Mouse (Mus musculus) heart, adult 8-10 months (tissue): ENCODE results near the gene Dlg2. TPM values are rescaled to one million over a fixed set of nuclear protein-coding genes. Genes with fewer than 3 reads are reported as not detected.

Experiments used
- DNase-seq: peaks from one replicate; pipeline ENCODE4 v3.0.0; 2022; ENCODE audit warnings: low spot score
- total RNA-seq, 4 experiments: library from RNA; stranded (reverse); gene quantifications; 2 replicates each; pipeline ENCODE4 v1.2.4; 2022

Dlg2 gene
- total RNA-seq, 4 experiments from 2014 or later = 2.0 to 2.8 (median 2.3) TPM

DNA sequence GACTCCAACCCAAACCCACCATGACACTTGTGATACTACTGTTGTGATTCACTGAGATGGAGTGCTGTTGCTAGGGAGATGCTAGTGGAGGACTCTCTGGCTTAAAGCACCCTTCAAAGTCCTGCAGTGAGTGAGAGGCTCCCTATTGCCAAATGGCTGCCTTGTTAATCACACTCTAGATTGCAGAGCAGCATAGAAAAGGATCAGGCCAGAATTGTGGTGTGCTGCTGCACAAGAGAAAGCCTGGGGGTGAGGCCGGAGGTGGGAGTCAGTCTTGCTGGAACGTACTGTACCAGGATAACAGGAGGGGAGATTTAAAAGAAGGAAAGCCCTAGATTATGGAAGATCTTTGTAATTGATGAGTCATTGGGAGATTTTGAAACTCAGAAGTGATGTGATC, 1094.5 kb downstream of the Dlg2 start:
- DNase-seq = no peak

DNA sequence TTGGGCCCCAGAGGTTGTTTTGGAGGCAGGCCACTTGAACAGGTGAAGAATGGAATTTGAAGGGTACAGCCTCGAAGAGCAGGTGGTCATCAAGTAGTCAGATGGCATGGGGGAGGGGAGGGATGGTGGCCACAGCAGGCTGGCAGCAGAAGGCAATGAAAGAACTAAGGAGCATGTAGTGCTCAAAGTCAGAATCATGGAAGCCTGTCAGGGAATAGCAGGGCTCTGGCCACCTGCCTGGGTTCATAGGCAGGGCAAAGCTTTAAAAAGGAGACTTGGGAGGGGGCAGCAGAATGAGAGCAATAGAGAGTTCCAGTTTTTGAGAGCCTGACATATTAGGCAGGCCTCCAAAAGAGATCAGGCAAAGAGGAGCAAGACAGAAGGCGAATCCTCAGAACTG, 1096.2 kb downstream of the Dlg2 start:
- no peak for DNase-seq

DNA sequence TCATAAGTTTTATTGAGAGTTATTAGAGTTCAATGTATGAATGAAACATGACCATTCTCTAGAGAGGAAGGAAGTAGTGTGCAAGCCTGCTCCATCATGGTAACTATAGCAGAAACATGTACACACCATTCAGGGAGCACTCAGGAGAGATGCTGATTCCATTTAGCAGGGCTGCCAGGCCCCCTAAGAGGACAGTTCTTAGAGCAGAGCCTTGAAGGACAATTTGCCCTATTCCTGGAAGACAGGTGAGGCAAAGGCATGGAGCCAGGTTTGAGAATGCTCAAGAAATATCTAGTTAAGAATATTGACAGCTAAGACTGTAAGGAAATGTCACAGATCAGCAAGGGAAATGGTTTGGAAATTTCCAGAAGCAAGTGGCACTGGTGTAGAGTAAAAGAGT, 1096.8 kb downstream of the Dlg2 start:
- no peak for DNase-seq

DNA sequence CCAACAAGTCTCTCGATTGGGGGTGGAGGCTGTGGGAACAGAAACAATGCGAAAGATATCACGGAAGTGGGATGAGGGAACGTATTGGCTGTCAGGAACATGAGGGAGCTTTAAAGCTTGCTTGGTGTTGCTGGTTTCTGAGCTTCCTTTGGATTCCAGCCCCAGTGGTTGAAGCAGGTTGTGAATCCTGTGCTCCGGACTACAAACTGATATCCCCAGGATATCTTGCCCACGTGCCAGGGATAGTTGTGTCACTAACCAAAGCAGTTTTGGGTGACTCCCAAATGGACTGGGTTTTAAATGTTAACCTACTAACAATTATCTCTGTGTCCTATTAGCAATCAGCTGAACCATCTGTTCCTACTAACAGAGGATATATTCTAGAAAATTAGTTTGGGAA, 1099.7 kb downstream of the Dlg2 start:
- DNase-seq = no peak

DNA sequence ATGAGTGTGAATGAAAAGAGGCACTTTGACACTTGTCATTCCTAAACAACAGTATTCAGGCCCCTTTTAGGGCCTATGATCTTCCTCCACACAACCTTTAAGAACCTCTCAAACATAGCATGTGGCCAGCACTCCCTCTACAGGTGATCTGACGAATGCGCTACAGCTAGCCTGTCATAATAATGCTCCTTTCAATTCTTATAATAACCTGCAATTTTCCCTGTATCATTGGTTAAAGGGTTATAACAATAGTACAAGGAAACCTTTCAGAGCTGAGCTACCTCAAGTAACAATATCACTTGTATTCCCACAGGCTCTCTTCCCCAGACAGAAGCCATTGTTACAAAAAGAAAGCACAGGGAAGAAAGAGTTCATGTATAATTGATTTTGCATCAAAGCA, 1105.7 kb downstream of the Dlg2 start:
- no peak for DNase-seq

DNA sequence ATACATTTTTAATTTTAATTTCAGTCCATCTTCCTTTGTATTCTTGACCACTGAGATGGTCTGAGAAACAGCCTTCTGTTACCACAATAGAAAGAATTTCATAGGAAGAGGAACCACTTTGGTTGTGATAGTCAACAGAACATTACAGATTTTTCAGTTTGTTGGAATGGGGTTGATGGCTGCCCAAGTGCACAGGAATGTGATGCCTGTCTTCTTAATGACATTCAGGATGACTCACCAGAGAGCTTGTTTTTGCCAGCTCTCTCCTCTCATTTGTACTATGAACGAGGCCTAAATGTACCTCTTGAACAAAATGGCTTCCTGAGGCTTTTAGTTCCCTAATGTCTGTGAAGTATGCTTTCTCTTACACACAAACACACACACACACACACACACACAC, 1107.1 kb downstream of the Dlg2 start:
- no peak for DNase-seq

DNA sequence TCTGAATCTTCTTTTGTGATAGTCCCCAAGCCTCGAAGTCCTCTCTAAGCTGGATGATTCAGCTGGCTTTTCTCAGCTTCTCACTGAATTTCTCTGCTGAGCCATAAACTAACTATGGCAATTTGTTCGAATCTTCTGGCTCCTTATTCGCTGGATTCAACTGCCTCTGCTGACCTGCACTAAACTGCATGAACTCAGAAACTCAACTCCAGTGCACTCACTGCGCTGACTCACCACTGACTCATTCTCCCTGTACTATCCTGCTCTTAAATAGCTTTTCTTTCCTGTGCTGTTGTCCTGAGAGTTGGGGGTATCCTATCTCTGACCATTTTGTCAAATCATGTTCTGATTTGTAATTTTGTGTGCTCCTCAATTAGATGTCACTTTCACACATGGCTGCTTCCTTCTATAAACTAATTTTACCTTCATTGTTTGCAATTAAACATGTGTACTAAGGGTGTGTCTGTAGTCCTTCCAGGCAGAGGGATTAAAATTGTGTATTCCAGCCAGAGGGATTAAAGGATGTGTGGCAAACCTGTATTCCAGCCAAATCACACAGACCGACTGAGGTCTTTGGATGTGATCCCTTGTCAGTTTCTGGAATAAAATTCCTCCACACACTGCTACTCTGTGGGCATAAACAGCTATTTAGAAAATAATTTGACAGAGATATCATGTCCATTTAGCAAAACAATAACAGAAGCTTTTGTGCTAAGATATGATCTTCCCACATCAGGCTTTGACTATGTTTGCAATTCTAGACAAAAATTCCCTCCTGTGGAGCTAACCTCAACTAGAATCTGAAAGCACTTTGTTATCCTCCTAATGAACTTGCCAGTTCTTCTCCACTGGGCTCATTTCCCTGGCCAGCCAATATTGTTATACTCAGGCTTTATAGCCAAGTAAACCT, 1115.0 kb downstream of the Dlg2 start:
- DNase-seq = no peak

DNA sequence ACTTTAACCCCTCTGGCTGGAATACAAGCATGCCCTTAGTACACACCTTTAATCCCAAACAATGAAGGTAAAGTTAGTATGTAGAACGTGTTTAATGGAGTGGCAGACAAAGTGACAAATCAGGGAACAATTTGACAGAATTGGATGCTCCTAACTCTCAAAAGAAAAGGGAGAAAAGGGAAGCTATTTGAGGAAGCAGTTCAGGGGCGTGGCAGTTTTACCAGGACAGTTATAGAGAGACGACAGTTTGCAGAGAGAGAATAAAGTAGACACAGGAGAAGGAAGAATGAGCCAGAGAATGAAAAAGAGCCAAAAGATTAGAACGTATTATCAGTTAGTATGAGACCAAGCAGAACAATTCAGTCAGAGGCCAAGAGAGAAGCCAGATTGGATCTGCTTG, 1122.1 kb downstream of the Dlg2 start:
- DNase-seq = no peak

DNA sequence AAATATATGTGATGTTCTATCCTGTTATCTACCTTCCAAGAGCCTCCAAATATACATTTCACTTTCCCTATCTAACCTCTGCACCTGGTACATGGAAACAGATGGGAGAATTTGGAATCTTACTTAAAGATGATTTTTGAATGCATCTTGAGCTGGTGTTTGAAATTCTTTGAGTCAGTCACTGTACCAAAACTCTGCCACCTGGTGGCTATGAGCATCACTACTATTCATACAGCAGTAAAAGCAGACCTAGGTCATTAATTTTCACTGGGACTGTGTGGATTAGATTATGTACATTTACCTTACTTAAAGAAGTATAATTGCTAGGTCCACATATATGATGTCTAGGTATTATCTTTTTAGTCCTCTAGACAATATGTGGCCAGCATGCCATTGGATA, 1124.8 kb downstream of the Dlg2 start:
- DNase-seq = no peak

DNA sequence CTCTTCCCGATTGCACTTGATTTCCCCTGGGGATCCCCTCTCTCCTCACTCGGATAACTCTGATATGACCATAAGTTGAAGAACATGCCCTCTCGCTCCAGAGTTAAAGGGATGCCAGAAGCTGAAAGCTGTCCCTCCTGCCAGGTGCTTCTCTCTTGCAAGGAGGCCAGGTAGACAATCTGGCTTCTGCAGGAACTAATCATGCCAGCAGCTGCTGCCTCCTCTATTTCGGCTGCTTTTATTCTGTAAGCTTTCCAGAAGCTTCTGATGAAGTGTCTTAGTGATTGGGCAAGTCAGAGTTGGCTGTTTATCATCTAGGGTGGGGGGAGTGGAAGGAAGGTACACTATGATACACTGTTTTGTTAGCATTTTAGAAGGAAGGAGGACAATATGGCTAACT, 1127.1 kb downstream of the Dlg2 start:
- no peak for DNase-seq

DNA sequence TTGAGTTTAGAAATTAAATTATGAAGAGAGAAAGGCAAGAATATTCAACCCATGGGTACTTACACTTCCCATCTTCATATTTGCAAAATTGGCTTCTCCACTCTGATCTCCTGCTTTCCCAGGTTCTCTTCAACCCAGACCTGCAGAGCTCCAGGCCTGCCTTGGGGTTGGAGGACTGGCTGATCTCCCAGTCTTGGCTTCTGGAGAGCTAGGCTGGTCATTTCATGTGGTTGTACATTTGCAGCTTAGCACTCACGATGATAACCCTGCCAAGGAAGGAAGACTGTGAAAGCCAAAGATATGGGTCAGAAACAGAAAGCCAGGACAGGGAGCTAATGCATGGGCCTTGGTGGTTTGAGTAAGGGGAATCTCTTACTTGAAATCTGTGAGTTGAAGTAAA, 1176.6 kb downstream of the Dlg2 start:
- DNase-seq = no peak

DNA sequence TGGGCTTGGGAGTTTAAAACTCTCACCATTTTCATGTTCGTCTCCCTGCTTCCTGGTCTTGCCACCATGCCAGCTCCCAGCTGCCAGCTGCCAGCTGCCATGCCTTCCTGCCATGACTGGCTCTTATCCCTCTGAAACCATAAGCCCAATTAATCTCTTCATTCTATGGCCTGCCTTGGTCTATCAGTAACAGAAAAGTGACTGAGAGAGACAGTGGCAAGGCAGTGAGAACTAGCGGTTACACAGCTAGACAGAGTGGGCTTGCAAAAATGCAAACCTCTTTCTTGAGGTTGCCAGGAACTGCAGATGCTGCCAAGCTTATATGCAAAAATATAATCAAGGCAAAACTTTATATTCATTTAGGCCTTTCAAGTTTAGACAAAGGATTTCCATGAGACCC, 1183.0 kb downstream of the Dlg2 start:
- no peak for DNase-seq

DNA sequence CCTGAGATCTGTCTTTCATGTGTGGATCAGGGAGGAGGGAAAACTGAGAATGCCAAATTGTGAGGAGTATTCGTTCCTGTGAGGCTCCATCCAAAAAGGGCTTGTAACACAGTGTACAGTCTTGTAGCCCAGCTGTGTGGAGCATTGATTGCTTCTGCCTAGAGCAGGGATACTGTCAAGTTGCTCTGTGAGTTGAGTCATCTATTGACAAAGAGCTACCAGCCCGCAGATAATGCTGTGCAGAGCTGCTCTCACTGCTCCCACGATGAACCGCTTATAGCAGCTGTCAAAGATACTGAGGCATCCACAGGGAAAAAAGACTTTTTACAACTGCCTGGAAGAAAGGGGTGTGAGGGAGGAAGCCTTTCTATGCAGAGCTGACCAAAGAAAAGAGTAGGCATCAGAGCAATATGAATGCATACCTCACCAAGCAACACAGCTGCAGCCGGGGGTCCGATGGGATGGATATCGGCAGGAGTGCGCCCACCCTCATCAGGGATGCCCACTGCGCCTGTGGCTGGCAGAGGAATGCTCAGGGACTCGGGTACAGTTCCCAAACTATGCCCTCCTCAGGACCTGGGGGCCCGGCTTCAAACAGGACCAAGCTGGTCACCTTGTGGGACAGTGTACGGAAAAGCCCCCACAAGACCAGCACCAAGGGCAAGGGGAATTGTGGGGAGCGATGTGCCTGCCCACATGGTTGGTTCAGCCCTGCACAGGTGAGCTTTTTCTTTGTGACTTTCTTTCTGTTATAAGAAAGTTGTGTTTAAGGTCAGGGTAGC, 1196.0 kb downstream of the Dlg2 start:
- no peak for DNase-seq

DNA sequence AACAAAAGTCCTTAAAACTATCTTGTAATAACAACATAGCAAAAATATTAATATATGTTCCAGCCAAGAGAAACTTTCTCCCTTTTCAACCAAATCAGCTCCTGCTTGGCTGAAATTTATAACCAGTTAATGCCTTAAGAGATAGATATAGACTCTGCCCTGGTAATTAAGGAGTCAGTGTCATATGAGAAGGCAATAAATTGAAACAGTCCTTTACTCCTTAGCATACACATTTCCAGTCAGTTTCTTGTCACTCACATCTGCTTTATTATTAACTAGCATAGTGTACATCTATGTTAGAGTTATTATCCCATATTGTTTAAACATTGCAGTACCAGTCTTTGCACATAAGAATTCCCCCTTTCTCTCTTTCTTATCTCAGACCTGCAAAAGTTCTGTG, 1197.9 kb downstream of the Dlg2 start:
- no peak for DNase-seq

DNA sequence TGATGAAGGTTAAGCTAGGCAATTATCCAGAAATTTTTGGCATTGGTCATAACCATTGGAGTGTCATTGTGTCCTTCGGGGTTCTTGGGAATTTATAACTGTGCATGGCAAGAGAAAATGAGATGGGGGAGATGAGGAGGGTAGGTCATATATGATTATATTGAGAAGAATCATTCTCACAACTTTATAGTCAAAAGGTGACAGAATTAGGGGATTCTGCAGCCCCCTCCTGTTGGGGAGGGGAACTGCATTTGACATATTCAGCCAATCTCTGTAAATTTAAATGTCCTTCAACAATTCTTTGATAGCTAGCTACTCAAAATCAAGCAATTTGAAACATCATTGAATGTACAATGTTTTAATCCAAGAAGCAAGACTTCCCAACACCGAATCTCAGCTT, 1201.5 kb downstream of the Dlg2 start:
- no peak for DNase-seq

DNA sequence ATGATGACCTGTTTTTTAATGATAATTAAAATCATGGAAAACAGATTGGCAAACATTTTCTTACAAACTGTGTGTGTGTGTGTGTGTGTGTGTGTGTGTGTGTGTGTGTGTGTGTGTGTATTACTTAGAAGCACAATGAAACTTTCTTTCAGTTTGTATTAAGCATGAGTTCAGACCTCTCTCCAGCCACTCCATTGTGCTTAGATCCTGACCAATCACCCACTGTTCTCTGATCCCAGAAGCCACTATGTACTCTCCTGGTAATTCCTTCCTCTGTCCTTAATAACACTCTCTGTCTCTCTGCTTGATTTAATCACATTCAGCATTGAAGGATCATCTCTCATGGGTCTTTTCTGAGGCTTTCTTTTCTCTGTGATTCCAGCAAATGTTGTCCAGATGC, 1211.5 kb downstream of the Dlg2 start:
- DNase-seq = no peak

DNA sequence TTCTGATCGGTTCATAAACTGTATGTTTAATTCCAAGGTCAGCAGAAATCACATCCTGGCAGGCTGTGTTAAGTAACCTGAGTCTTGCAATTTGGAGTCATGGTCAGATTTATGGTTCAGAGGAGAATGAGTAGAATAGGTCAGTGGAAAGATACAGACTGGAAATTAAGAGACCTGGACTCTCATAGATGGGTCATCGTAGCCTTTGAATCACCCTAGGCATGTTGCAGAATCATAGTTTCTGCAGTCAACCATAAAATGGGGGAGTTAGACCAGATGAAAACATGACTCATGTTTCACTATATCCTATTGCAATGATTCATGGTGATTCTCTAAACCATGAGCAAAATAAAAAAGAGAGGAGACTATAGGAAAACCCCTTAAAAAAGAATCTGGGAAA, 1213.4 kb downstream of the Dlg2 start:
- no peak for DNase-seq

DNA sequence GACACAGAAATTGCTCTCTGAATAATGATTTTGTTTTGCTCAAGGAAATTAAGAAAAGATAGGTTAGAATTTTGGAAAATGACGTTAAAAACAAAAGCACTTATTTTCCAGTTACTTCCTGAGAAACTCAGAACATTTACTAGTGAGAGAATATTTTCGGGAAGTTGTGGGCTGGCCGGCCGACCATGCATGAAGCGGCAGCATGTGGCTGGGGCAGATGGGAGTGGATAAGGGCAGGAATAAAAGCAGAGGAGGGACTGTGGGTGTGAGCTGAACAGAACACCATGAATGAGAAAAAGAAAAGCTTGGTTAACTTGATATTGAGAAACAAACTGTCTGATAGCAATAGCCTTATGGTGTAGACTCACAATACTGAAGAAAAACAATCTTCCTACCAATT, 1233.4 kb downstream of the Dlg2 start:
- DNase-seq = no peak

DNA sequence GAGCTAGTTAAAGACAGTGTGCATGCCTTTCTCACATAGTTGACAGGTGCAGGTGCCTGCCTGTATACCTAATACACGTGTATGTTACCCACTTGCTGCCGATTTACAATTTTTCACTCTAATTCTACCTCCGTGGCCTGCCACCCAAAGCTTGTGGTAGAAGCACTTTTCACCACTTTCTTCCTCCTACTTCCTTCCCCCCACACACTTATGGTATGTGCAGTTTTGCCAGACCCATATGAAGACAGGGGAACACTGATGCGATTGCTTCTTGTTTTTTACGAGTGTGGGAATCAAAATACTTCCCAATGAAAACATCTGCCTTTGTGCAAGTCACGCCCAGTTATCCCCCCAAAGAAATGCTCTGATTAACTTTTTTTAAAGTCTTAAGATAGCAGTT, 1234.7 kb downstream of the Dlg2 start:
- no peak for DNase-seq

DNA sequence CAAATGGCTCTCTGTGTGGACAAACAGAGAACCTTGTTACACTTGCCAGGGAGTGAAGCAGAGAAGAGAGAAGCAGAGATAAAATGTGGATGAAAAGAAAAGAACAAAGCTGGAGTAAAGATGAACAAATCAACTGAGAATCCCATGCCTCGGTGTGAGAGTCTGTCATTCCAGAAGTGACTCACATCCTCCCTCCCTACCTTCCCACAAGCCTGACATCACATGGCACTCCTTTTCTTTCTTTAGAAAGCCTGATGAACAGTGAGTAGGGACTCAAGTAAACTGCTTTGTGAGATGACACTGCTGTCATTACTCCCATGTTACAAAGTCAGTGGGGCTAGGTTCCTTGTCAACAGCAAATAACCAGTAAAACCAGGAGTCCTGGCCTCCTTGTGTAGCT, 1239.3 kb downstream of the Dlg2 start:
- DNase-seq = no peak

DNA sequence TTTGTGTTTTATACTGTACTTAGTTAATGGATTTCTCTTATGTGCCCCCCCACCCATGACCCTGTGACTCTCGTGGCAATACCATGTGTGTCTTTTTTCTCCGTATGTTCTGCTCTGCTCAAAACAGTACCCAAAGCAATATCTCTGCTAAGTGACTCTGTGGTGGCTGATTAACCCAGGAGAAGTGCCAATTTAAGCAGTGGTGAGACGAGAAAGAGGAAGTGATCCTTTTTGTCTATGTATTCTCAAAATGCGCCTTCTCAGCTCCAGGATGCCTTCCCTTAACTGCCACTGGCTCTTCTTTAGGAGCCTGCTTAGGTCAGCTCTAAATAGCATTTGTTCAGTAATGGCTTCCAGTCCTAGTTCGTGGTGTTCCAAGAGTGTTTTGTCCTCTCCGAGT, 1240.2 kb downstream of the Dlg2 start:
- DNase-seq = peak; percentile 1

DNA sequence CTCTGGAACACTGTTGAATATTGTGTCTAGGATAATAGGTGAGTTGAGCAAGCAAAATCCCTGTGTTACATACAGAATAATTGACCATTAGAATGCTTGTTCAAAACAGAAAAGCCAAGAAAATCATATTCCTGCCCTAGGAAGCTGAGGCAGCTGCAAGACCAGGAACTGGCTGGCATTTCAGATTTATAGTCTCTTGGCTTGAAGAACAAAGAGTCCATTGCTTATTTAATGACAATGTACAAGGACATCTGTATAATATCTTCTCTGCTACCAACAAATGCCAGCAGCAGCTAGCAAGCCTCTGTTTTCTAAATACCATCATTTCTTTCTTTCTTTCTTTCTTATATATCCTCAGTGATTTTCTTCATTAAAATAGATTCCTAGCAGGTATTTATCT, 1243.8 kb downstream of the Dlg2 start:
- no peak for DNase-seq

DNA sequence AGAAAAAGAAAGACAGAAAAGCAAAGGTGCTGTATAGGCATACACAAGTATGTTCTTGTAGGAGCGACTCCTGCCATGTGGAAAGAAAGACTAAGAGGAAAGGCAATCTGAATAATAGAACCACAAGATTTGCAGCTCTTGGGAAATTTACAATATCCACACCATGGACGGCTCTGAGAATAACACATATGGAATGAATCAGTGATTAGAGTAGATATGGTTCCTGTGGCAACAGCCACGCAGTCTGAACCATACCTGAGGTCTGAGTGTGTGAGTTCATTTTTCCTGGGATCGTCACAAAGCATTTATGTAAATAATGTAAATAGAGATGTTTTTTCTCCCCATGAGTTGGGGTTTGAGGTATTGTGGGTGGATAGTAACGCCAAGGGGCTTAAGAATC, 1247.9 kb downstream of the Dlg2 start:
- DNase-seq = no peak
